Mouse (Mus musculus) G1E (cell line): ENCODE measurements around the gene Ddx59.

Source experiments
- CTCF ChIP-seq: IDR thresholded peaks from 2 replicates; pipeline ENCODE4 v1.5.1; 2012; ENCODE audit warnings: low read depth, low read length, inconsistent platforms, mixed read lengths
- GATA1 ChIP-seq: IDR thresholded peaks from 2 replicates; pipeline ENCODE4 v1.6.1; 2012; ENCODE audit warnings: borderline replicate concordance, low read length, inconsistent platforms, mixed read lengths
- GATA2 ChIP-seq: IDR thresholded peaks from 2 replicates; pipeline ENCODE4 v1.6.1; 2012; ENCODE audit warnings: low read depth, low read length, inconsistent platforms, borderline replicate concordance
- TAL1 ChIP-seq: conservative IDR thresholded peaks from 2 replicates; pipeline ENCODE4 v1.6.1; 2012; ENCODE audit warnings: low read depth, low read length, inconsistent platforms, mixed read lengths

DNA sequence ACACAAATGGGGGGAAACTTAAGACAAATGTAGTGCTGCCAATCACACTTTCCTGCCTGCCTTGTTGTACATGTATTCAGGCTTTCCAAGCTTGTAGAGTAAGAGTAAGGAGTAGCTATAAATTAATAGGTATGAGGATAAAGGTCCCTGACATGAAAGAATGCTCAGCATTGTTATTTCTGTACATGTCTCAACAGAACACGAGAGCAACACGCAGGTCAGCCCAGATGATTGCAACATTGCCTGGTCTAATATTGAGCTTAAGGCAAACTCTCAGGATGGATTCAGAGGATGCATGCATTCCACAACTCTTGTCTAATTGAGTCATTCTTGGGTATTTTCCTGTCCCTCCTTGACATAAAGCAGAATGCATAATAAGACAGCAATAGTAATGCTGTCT, 5.4 kb upstream of the Ddx59 start:
- TF ChIP-seq CTCF (no peak), GATA1 (no peak), GATA2 (no peak), TAL1 (no peak)
